Mouse (Mus musculus): Measurements from ENCODE around the gene Repin1.
"Not testable (repeated sequence)": the region's sequence is repeated elsewhere in the genome, so short reads cannot be mapped to it uniquely, and the experiment has no call there.

The Repin1 gene

GRCm38 (mm10) chr6:48581257-48581656, 12.4 kb upstream of the Repin1 start:
- no peak for DNase-seq

DNA sequence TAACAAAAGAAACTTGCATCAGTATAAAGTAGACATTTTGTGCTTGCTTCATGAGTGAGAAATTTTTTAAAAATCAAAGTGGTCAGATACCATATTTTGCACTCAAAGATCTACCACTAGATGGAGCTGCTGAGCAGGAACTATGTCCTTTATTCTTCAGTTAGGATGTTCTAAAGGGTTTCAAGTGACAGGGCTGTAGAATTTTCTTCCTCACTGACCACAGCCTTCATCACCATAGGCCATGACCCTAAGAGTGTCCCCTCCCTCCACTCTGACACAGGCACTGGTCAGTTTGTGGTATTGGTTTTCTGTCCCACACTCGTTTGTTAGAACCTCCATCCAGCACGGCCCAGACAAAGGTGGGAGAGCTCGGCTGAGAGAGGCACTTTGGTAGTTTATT, 11.6 kb upstream of the Repin1 start:
- DNase-seq: no peak

DNA sequence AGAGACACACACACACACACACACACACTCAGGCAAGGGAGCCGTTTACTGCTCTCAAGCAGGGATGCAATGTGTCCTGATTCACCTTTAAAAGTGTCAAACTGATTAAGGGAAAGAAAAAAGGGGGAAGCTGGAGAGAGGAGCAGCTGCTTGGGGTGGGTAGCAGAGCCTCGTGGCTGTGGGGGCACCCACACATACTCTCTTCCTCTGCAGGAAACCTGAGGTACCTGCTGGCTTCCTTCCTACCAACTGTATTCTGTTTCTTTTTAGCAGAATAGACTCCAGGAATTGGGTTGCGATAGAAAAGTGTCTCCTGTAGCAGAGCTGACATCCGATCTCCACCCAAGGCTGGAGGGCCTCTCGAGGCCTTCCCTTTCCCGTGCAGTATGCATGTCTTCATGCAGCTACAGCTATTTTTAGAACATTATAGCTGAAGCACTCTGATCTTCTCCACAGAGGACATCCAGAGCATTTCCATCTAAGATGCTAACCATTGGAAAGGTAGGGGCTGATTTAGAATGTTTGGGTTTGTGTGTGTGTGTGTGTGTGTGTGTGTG, 4.4 kb upstream of the Repin1 start, which contains the start of gene Gm45021:
TSS of gene Gm45021 (plus strand) at position 417 of the 557 bp plus-strand sequence.
- DNase-seq: no peak

DNA sequence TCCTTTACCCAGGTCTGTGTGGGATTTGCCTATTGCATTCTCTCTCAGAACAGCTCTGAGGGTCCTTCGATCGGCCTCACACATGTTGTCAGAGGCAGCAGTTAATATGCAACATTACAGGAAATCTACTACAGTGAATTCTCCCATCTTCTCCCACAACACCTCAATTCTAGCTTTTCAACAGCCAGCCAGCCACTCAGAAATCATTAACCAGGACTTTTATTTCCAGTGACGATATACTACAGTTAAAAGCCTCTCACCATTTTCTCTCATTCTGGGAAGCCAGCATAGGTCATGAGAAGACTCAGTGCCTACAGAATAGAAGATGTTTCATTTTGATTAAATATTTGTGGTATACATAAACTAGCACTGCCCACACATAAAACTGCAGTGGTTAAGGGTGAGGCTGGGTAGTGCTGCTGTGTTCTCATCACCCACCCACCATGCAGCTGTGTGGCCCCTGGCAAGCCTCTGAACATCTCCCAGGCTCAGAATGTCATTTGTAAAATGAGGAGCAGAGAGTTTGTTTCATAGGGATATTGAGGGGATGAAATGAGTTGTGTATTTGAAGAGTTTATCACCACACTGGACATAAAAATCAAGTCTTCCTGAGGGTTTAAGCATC, 2.4 kb upstream of the Repin1 start:
- no peak for DNase-seq

- no peak for DNase-seq
These were observed 1.8 kb upstream of the Repin1 start for GRCm38 (mm10) chr6:48591871-48592270.

- peak; percentile 73 for DNase-seq
These were observed 508 bp downstream of the Repin1 start for GRCm38 (mm10) chr6:48594043-48594738.

DNA sequence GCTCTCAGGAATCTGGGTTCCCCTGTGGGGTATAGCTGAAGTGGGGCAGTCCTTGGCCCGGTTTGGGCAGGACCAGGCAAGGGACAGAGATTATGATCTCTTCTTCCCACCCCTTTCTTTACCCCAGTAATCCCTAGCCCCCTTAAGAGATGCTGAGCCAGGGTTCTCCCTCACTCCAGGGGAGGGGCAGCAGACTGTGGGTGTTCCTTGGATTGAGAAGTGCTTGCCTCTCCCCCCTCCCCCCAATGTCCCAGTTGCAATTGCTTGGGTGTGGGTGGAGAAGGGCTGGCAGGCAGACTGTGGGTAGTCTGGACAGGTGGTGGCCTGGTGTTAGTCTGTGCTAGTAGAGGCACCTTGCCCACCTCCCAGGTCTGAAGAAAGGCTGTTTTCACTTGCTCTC, 1.6 kb downstream of the Repin1 start:
- DNase-seq: peak; percentile 43

DNA sequence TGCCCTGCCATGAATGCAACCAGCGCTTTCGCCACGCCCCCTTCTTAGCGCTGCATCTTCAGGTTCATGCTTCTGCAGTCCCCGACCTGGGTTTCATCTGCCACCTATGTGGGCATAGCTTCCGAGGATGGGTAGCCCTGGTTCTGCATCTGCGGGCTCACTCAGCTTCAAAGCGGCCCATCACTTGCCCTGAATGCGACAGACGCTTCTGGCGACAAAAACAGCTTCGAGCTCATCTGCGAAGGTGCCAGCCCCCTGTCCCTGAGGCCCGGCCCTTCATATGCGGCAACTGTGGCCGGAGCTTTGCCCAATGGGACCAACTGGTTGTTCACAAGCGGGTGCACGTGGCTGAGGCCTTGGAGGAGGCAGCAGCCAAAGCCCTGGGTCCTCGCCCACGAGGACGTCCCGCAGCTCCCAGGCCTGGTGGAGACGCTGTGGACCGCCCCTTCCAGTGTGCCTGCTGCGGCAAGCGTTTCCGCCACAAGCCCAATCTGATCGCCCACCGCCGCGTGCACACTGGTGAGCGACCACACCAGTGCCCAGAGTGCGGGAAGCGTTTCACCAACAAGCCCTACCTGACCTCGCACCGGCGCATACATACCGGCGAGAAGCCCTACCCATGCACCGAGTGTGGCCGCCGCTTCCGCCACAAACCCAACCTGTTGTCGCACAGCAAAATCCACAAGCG, 3.0 kb downstream of the Repin1 start:
- DNase-seq: no peak

DNA sequence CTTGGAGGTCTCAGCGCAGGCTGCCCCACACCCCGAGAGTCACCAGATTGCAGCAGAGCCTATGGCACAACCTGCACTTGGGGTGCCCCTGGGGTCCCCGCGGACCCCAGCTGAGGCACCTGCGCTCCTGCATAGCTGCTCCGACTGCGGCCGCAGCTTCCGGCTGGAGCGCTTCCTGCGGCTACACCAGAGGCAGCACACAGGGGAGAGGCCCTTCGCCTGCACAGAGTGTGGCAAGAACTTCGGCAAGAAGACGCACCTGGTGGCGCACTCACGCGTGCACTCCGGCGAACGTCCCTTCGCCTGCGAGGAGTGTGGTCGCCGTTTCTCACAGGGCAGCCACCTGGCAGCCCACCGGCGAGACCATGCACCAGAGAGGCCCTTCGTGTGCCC, 3.5 kb downstream of the Repin1 start:
- DNase-seq: no peak

DNA sequence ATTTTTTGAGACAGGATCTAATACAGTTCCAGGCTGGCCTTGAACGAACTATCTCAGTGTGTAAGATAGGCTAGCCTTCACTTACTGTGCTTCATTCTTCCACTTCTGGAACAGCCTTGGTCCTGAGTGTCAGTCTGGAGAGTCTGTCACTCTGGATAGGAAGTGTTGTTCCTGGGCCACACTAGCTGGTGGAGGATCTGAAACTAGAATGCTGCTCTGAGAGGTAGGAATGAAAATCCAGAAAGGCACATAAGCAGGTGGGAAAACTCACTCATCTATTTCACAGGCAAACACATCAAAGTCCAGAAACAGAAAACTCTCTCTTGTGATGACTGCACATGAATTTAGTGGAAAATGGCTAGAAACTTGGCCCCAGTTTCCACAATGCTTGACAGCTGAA, 6.9 kb downstream of the Repin1 start:
- no peak for DNase-seq

GRCm38 (mm10) chr6:48601271-48602079, 7.8 kb downstream of the Repin1 start, which contains the start of gene Zfp775:
TSS of gene Zfp775 (plus strand) at chr6:48602063.
- DNase-seq: peak; percentile 99

DNA sequence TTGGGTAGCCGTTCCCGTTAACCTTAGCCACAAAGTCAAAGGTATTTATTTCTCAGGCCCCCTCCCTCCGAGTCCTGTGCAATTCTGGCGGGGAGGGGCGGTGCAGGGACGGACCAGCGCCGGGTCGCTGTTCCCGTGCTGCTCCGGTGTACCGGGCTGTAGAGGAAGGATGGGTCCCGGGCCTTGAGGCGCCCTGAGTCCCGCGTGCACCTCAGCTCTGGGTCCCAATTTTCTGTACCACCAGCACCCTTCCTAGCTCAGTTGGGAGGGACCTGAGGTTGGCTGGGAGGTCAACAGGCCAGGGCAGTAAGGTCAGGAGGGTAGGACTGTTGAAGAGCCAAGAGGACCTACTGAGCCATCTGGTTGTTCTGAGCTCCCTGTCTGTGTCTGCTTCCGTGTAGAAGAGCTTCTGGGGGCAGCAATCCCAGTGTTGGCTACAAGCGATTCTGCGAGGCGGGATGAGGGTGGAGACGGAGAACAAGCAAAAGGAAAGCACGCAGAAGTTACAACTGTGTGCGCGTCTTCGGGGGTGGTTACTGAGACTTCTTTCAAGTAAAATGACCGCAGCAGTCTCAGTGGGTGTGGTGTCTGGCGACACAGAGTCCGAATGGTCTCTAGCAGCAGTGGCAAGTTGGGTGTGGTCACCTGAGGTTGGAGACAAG, 8.5 kb downstream of the Repin1 start:
- DNase-seq: peak; percentile 60

DNA sequence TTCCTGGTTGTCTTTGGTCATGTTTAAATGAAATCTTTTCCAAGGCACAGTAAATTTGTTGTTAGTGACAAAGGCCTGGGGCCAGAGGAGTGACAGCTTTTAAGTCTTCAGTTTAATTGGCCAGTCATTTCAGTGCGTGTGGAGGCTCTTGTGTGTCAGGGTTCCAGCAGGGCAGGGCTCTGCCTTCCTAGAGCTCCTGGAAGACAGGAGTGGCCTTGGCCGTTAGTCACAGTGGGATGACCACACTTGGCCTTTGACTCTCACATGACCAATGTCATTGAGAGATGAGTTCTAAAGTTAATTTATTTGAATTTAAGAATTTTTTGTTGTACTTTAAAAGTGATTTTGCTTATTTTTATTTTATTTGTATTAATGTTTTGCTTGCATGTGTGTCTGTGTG, 14.4 kb downstream of the Repin1 start:
- no peak for DNase-seq

DNA sequence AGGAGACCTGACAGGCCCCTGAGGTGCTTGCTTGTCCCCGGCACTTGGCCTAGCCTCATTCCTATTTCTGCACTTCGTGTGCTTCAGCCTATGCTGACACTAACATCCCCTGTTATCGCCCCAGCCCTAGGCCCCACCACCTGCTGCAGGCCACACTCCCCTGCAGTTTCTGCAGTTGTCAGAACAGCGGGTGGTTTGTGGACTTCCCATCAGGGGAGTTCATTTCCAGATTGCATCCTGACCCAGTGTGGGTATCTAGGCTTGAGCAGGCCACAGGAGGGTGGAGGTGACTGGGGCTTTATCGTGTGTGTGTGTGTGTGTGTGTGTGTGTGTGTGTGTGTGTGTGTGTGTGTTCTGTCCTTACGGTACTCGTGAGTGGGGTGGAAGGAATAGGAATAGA, 15.8 kb downstream of the Repin1 start:
- DNase-seq: no peak

- no peak for DNase-seq
These were observed 17.0 kb downstream of the Repin1 start for GRCm38 (mm10) chr6:48610657-48611056.

GRCm38 (mm10) chr6:48613464-48613863, 19.8 kb downstream of the Repin1 start:
- DNase-seq: no peak

- DNase-seq: no peak
These were observed 21.1 kb downstream of the Repin1 start for GRCm38 (mm10) chr6:48614756-48615155.

- no peak for DNase-seq
These were observed 26.3 kb downstream of the Repin1 start for GRCm38 (mm10) chr6:48620031-48620430.

GRCm38 (mm10) chr6:48622186-48622843, 28.6 kb downstream of the Repin1 start:
- DNase-seq: not testable (repeated sequence)

- no peak for DNase-seq
These were observed 29.8 kb downstream of the Repin1 start for GRCm38 (mm10) chr6:48623460-48623859.

- DNase-seq: no peak
These were observed 32.8 kb downstream of the Repin1 start, which contains the start of gene AI854703 for GRCm38 (mm10) chr6:48626464-48626863. TSS of gene AI854703 (plus strand) at chr6:48626764.

- peak; percentile 89 for DNase-seq
These were observed 33.3 kb downstream of the Repin1 start for GRCm38 (mm10) chr6:48626984-48627383.
